Comparison of ENCODE assay signal across 9 mouse cellular contexts in genomic region chr15:32766011-32766701, GRCm38 (mm10).
DNase-seq lines count a peak whose midpoint lies in the region; ATAC-seq and TF ChIP-seq lines count a peak whose summit lies in the region.
"Had no signal": no experiment of that assay in that cellular context is flagged by ENCODE, and none has a peak within 500 bp of the region (broad histone marks: within the 10 kb centered on the region; RNA-seq: fewer than 3 reads in every experiment).

No protein-coding gene starts in this region.

- no peaks in the 10 kb centered on the region for H3K4me1 ChIP-seq in heart, postnatal 0 days (ENCODE audit: control insufficient read depth, insufficient read depth)
- H3K4me1 ChIP-seq in heart, embryonic 12.5 days (replicated peaks), result no peaks in the 10 kb centered on the region
- H3K4me1 ChIP-seq: megakaryocyte, embryonic 14.5 days had no signal

- H3K9me3 ChIP-seq in heart, postnatal 0 days (replicated peaks; ENCODE audit: control insufficient read depth, low read length), result no peaks in the 10 kb centered on the region
- H3K9me3 ChIP-seq in heart, embryonic 12.5 days (replicated peaks), result no peaks in the 10 kb centered on the region
- H3K9me3 ChIP-seq: megakaryocyte, embryonic 14.5 days had no signal

- no peak overlapping the region for H3K9ac ChIP-seq in heart, postnatal 0 days (replicated peaks; ENCODE audit: low read depth, low read length)
- H3K9ac ChIP-seq in heart, embryonic 12.5 days, result no peak overlapping the region

- 7% methylated on average over 4 of the region's 4 CpGs for WGBS in heart, postnatal 0 days
- 12% methylated on average over 4 of the region's 4 CpGs for WGBS in heart, embryonic 12.5 days

- no peak overlapping the region for H3K27ac ChIP-seq in heart, postnatal 0 days (ENCODE audit: low read depth)
- no peak overlapping the region for H3K27ac ChIP-seq in heart, embryonic 12.5 days (ENCODE audit: poor library complexity, severe bottlenecking)

- H3K4me3 ChIP-seq in heart, postnatal 0 days (ENCODE audit: low read depth, low read length), result no peak overlapping the region
- no peak overlapping the region for H3K4me3 ChIP-seq in heart, embryonic 12.5 days
- H3K4me3 ChIP-seq: megakaryocyte, embryonic 14.5 days had no signal

- no peaks in the 10 kb centered on the region for H3K27me3 ChIP-seq in heart, postnatal 0 days (ENCODE audit: control insufficient read depth, insufficient read depth, low read length)
- no peaks in the 10 kb centered on the region for H3K27me3 ChIP-seq in heart, embryonic 12.5 days (replicated peaks)
- H3K27me3 ChIP-seq: megakaryocyte, embryonic 14.5 days had no signal

- no peak for TF ChIP-seq EP300 in heart, postnatal 0 days (IDR thresholded peaks at IDR 0.05; ENCODE audit: low read depth)

- H3K4me2 ChIP-seq in heart, postnatal 0 days (ENCODE audit: low read depth, low read length), result no peak overlapping the region
- H3K4me2 ChIP-seq in heart, embryonic 12.5 days, result no peak overlapping the region

- H3K36me3 ChIP-seq in heart, postnatal 0 days (replicated peaks; ENCODE audit: control insufficient read depth, insufficient read depth, low read length), result no peaks in the 10 kb centered on the region
- H3K36me3 ChIP-seq in heart, embryonic 12.5 days, result no peaks in the 10 kb centered on the region

- peak; percentile 36; the same call in 1 of the 2 replicates for ATAC-seq in heart, postnatal 0 days (ENCODE audit: insufficient read depth, low read depth)
- no peak for ATAC-seq in heart, embryonic 12.5 days (ENCODE audit: insufficient number of reproducible peaks, low FRiP score)

- peak; percentile 84 for TF ChIP-seq CTCF in heart, postnatal 0 days (IDR thresholded peaks at IDR 0.05; ENCODE audit: low read depth)
- TF ChIP-seq CTCF in brain, embryonic 14.5 days (IDR thresholded peaks at IDR 0.05; ENCODE audit: borderline replicate concordance, extremely low read depth, insufficient read depth, insufficient read length), result peak; percentile 63

- no peak for TF ChIP-seq POLR2A in brain, embryonic 14.5 days (IDR thresholded peaks at IDR 0.05; ENCODE audit: borderline replicate concordance, extremely low read depth, insufficient read depth, insufficient read length, poor library complexity, severe bottlenecking)

- DNase-seq in heart, postnatal 0 days (ENCODE audit: low spot score), result peak; percentile 63
- DNase-seq in 416B (ENCODE audit: low read depth), result peak; percentile 52
- DNase-seq in brain, embryonic 14.5 days (ENCODE audit: low read depth), result peak; percentile 84
- peak; percentile 59 for DNase-seq in forelimb bud, embryonic 11.5 days (ENCODE audit: low read depth, low spot score)
- DNase-seq in lung, postnatal 10 days, result peak; percentile 49
- no peak for DNase-seq in spleen, postnatal 36 days (ENCODE audit: low spot score in 2 of 2)
- DNase-seq in left cerebral cortex, adult 9 months (ENCODE audit: low spot score in 2 of 2), result no peak

Comparison
In these comparisons a context has a peak if more than half of its experiments do, and no peak if none do; other contexts are left out.
1. DNase-seq: peak in heart, postnatal 0 days (single experiment), 416B (single experiment), brain, embryonic 14.5 days (single experiment), forelimb bud, embryonic 11.5 days (single experiment) and lung, postnatal 10 days (single experiment); none in spleen, postnatal 36 days (0 of 2) and left cerebral cortex, adult 9 months (0 of 2).